Mouse (Mus musculus) hindbrain, postnatal 0 days (tissue): Measurements from ENCODE around the gene F11r. TPM values are rescaled to one million over a fixed set of nuclear protein-coding genes. Genes with fewer than 3 reads are reported as not detected.

Source experiments
- ATAC-seq: fragments of 200-750 bp; cut with Nextera tagmentation; 2 replicates; pipeline ENCODE4 v1.8.0; 2017; ENCODE audit warnings: mild to moderate bottlenecking, moderate TSS enrichment, moderate library complexity
- DNase-seq: peaks from one replicate; pipeline ENCODE4 v3.0.0-alpha.2; 2015; ENCODE audit warnings: low spot score
- H3K27ac ChIP-seq: fragments of 300-500 bp; sonication (generic); 2 replicates; pipeline ENCODE4 v1.5.1; 2014; ENCODE audit warnings: mild to moderate bottlenecking
- H3K27me3 ChIP-seq: fragments of 300-500 bp; sonication (generic); 2 replicates; pipeline ENCODE4 v1.6.1; 2014; ENCODE audit warnings: low read length, mixed read lengths; ENCODE audit not compliant: insufficient read depth
- H3K36me3 ChIP-seq: fragments of 300-500 bp; sonication (generic); 2 replicates; pipeline ENCODE4 v1.6.1; 2014; ENCODE audit warnings: low read length, mixed read lengths; ENCODE audit not compliant: insufficient read depth
- H3K4me1 ChIP-seq: fragments of 300-500 bp; sonication (generic); 2 replicates; pipeline ENCODE4 v1.6.1; 2014; ENCODE audit warnings: antibody characterized with exemption, low read length, mixed read lengths; ENCODE audit not compliant: insufficient read depth
- H3K4me2 ChIP-seq: fragments of 300-500 bp; sonication (generic); 2 replicates; pipeline ENCODE4 v1.6.1; 2014; ENCODE audit warnings: low read depth, mild to moderate bottlenecking, low read length, moderate library complexity, mixed read lengths
- H3K4me3 ChIP-seq: fragments of 300-500 bp; sonication (generic); 2 replicates; pipeline ENCODE4 v1.5.1; 2014; ENCODE audit warnings: low read length
- H3K9ac ChIP-seq: fragments of 300-500 bp; sonication (generic); replicated peaks from 2 replicates; pipeline ENCODE4 v1.6.1; 2014; ENCODE audit warnings: mild to moderate bottlenecking, low read length, moderate library complexity, mixed read lengths
- H3K9me3 ChIP-seq: fragments of 300-500 bp; sonication (generic); 2 replicates; pipeline ENCODE4 v1.6.1; 2016; ENCODE audit warnings: low read length, mixed read lengths
- CTCF ChIP-seq: IDR thresholded peaks from 2 replicates; pipeline ENCODE4 v1.5.1; 2016; ENCODE audit warnings: antibody characterized with exemption, control low read depth, low read depth
- WGBS: fragments of 180-500 bp; shearing (Covaris S2); extraction: QIAGEN DNeasy Blood & Tissue Kit; methylation state at CpG from one replicate; pipeline ENCODE4 v1.1.7; 2014; 5-methylcytosine and 5-hydroxymethylcytosine counted together
- polyA plus RNA-seq: library from polyadenylated mRNA; unstranded; fragments of >200 nt; fragmentation: Nextera tagmentation; extraction: Ambion mirVana; gene quantifications from 2 replicates; pipeline ENCODE4 v1.2.1, GENCODE M21; 2015
- total RNA-seq: library from RNA; depleted of rRNA; stranded (reverse); fragments of >200 nt; gene quantifications from 2 replicates; pipeline ENCODE4 v1.2.3, GENCODE M21; 2014

The F11r gene
- total and polyA plus RNA-seq, 2 experiments from 2014 or later, result 8.2 to 14.2 TPM

DNA sequence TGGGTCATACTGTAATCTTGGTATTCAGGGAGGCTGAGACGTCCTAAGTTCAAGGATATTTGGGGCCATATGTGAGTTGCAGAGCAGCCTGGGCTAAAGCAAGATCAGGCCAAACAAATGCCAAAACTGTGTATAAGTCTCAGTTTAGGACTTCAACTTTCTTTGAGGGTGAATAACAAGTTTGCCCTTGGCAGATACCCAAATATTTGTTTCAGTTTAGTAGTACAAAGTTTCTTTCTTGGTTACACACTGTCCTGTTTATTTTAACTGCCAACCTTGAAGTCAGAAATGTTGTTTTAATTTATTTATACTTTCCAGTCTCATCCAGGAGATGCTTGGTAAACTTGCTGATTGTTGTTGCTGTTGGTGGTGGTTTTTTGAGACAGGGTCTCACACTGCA, 1.4 kb upstream of the F11r start:
- DNase-seq (no peak), ATAC-seq (no peak)
- 73% methylated on average over 1 of the region's 1 CpGs for WGBS

GRCm38 (mm10) chr1:171438014-171438670, 807 bp downstream of the F11r start:
- Histone ChIP-seq H3K36me3 (no peaks in the 10 kb centered on the region), H3K4me3 (peak overlapping the region; percentile 42), H3K27me3 (no peaks in the 10 kb centered on the region), H3K4me2 (peak overlapping the region; percentile 55), H3K4me1 (0 out of 2 replicates have a peak, but pooled peaks cover 5% of the 10 kb centered on the region), H3K9ac (peak overlapping the region; percentile 51; the same call in 1 of the 2 replicates), H3K9me3 (no peaks in the 10 kb centered on the region), H3K27ac (no peak overlapping the region)
- no peak for DNase-seq
- TF ChIP-seq CTCF, result no peak
- 8% methylated on average over 18 of the region's 18 CpGs for WGBS
- no peak for ATAC-seq

More for the DNA sequence above, 1.4 kb upstream of the F11r start:
- H3K9me3 ChIP-seq, result no peaks in the 10 kb centered on the region
- no peak for TF ChIP-seq CTCF
- no peaks in the 10 kb centered on the region for H3K27me3 ChIP-seq
- no peak overlapping the region for H3K27ac ChIP-seq
- 0 out of 2 replicates have a peak, but pooled peaks cover 5% of the 10 kb centered on the region for H3K4me1 ChIP-seq
- no peak overlapping the region for H3K9ac ChIP-seq
- no peaks in the 10 kb centered on the region for H3K36me3 ChIP-seq
- H3K4me2 ChIP-seq, result no peak overlapping the region
- no peak overlapping the region for H3K4me3 ChIP-seq

DNA sequence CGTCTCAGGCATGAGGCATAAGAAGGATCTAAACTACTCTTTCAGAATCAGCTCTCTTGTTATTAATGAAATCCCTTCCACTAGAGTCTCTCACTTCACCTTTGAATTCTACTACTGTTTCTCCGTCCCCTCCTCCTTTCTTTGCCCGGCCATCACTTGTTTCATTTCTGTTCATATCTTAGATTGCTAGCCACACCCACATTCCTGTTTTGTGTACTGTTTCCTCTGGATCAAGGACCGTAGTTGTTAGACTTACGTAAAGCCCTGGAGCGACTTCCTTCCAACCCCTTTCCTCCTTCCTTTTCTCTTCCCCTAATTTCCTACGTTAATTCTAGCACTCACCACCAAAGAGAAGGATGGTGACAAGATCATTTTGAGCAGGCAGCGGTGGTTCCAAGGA, 1.7 kb downstream of the F11r start:
- H3K9ac ChIP-seq, result no peak overlapping the region
- no peaks in the 10 kb centered on the region for H3K36me3 ChIP-seq
- H3K4me1 ChIP-seq, result 0 out of 2 replicates have a peak, but pooled peaks cover 5% of the 10 kb centered on the region
- no peaks in the 10 kb centered on the region for H3K9me3 ChIP-seq
- H3K27me3 ChIP-seq, result no peaks in the 10 kb centered on the region
- ATAC-seq, result no peak
- peak overlapping the region; percentile 42; the same call in 1 of the 2 replicates for H3K4me3 ChIP-seq
- no peak overlapping the region for H3K27ac ChIP-seq
- H3K4me2 ChIP-seq, result peak overlapping the region; percentile 55; the same call in 1 of the 2 replicates
- 62% methylated on average over 8 of the region's 8 CpGs for WGBS
- TF ChIP-seq CTCF, result no peak
- no peak for DNase-seq

DNA sequence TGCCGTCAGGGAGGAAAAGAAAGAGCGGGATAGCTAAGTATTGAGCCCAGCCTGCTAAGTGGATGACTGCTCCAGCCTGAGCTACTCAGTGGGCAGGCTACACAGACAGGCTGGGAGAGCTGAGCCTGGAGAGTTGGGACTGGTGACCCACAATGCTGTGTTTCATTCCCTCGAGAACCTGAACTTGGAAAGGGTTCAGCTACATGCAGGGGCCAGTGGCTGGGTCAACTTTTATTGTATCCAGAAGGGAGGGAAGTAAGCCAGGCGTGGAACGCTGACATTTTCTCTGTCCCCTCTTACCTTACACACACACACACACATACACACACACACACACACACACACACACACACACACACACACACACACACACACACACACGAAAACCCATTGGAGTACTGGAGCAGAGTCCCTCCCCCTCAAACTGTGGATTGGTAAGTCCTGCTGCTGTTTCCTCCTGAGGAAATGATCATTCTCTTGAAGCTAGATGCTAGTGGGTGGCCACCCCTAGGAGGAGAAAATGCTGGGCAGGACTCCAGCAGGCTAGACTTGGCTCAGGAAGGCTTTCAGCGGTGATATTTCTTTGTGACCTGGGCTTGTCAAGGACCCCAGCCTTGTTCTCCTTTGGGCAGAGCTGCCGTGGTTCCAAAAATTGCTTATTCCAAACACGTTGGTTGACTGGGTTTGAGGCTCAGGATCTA, 2.8 kb downstream of the F11r start:
- H3K4me3 ChIP-seq, result no peak overlapping the region
- TF ChIP-seq CTCF, result no peak
- 0 out of 2 replicates have a peak, but pooled peaks cover 5% of the 10 kb centered on the region for H3K4me1 ChIP-seq
- H3K27me3 ChIP-seq, result no peaks in the 10 kb centered on the region
- no peaks in the 10 kb centered on the region for H3K9me3 ChIP-seq
- ATAC-seq (peak; percentile 19; the same call in 1 of the 2 replicates), DNase-seq (peak; percentile 48)
- no peaks in the 10 kb centered on the region for H3K36me3 ChIP-seq
- H3K9ac ChIP-seq, result no peak overlapping the region
- 0 out of 2 replicates have a peak overlapping the region, but pooled peaks have one; percentile 55 for H3K4me2 ChIP-seq
- 33% methylated on average over 9 of the region's 9 CpGs for WGBS
- H3K27ac ChIP-seq, result peak overlapping the region; percentile 20; the same call in 1 of the 2 replicates

GRCm38 (mm10) chr1:171441466-171442412, 4.4 kb downstream of the F11r start:
- H3K4me3 ChIP-seq, result no peak overlapping the region
- ATAC-seq (no peak), DNase-seq (no peak)
- H3K4me1 ChIP-seq, result 0 out of 2 replicates have a peak, but pooled peaks cover 5% of the 10 kb centered on the region
- no peak for TF ChIP-seq CTCF
- no peaks in the 10 kb centered on the region for H3K9me3 ChIP-seq
- H3K4me2 ChIP-seq, result no peak overlapping the region
- H3K36me3 ChIP-seq, result no peaks in the 10 kb centered on the region
- no peak overlapping the region for H3K27ac ChIP-seq
- 55% methylated on average over 7 of the region's 7 CpGs for WGBS
- no peaks in the 10 kb centered on the region for H3K27me3 ChIP-seq
- no peak overlapping the region for H3K9ac ChIP-seq

GRCm38 (mm10) chr1:171442413-171442760, 5.1 kb downstream of the F11r start:
- Histone ChIP-seq H3K4me2 (no peak overlapping the region), H3K9me3 (no peaks in the 10 kb centered on the region), H3K9ac (no peak overlapping the region), H3K4me1 (0 out of 2 replicates have a peak, but pooled peaks cover under 1% of the 10 kb centered on the region), H3K36me3 (no peaks in the 10 kb centered on the region), H3K27ac (no peak overlapping the region), H3K27me3 (no peaks in the 10 kb centered on the region), H3K4me3 (no peak overlapping the region)
- 43% methylated on average over 8 of the region's 8 CpGs for whole genome bisulfite sequencing
- no peak for TF ChIP-seq CTCF
- DNase-seq, result no peak
- no peak for ATAC-seq
